Mouse (Mus musculus) kidney, postnatal 0 days (tissue): ENCODE results near the gene Sytl1. TPM values are rescaled to one million over a fixed set of nuclear protein-coding genes. Genes with fewer than 3 reads are reported as not detected.

Source experiments
- ATAC-seq: fragments of 200-750 bp; cut with Nextera tagmentation; replicated peaks from 2 replicates; pipeline ENCODE4 v1.8.0; 2017; ENCODE audit warnings: low read depth, moderate number of reproducible peaks, moderate TSS enrichment, moderate library complexity; ENCODE audit not compliant: low FRiP score
- DNase-seq: peaks from one replicate; pipeline ENCODE4 v3.0.0-alpha.2; 2016; ENCODE audit warnings: low spot score
- H3K27ac ChIP-seq: fragments of 300-500 bp; sonication (generic); 2 replicates; pipeline ENCODE4 v1.5.1; 2014; ENCODE audit warnings: mild to moderate bottlenecking
- H3K27me3 ChIP-seq: fragments of 300-500 bp; sonication (generic); 2 replicates; pipeline ENCODE4 v1.6.1; 2014; ENCODE audit warnings: low read length, mixed read lengths; ENCODE audit not compliant: insufficient read depth
- H3K36me3 ChIP-seq: fragments of 300-500 bp; sonication (generic); 2 replicates; pipeline ENCODE4 v1.6.1; 2014; ENCODE audit warnings: low read length, mixed read lengths; ENCODE audit not compliant: insufficient read depth
- H3K4me1 ChIP-seq: fragments of 300-500 bp; sonication (generic); replicated peaks from 2 replicates; pipeline ENCODE4 v1.6.1; 2014; ENCODE audit warnings: antibody characterized with exemption, low read length, mixed read lengths; ENCODE audit not compliant: insufficient read depth
- H3K4me2 ChIP-seq: fragments of 300-500 bp; sonication (generic); 2 replicates; pipeline ENCODE4 v1.6.1; 2014; ENCODE audit warnings: mild to moderate bottlenecking, low read length, moderate library complexity, mixed read lengths
- H3K4me3 ChIP-seq: fragments of 300-500 bp; sonication (generic); replicated peaks from 2 replicates; pipeline ENCODE4 v1.5.1; 2014; ENCODE audit warnings: low read depth, low read length
- H3K9ac ChIP-seq: fragments of 300-500 bp; sonication (generic); 2 replicates; pipeline ENCODE4 v1.6.1; 2014; ENCODE audit warnings: low read depth, low read length
- H3K9me3 ChIP-seq: fragments of 300-500 bp; sonication (generic); replicated peaks from 2 replicates; pipeline ENCODE4 v1.6.1; 2016; ENCODE audit warnings: low read length, inconsistent platforms, mixed read lengths
- CTCF ChIP-seq: IDR thresholded peaks from 2 replicates; pipeline ENCODE4 v1.5.1; 2016; ENCODE audit warnings: antibody characterized with exemption, low read depth, mild to moderate bottlenecking, moderate library complexity
- WGBS: fragments of 180-500 bp; shearing (Covaris S2); extraction: QIAGEN DNeasy Blood & Tissue Kit; methylation state at CpG from one replicate; pipeline ENCODE4 v1.1.7; 2014; 5-methylcytosine and 5-hydroxymethylcytosine counted together
- polyA plus RNA-seq: library from polyadenylated mRNA; unstranded; fragments of >200 nt; fragmentation: Nextera tagmentation; extraction: Ambion mirVana; gene quantifications from 2 replicates; pipeline ENCODE4 v1.2.1, GENCODE M21; 2015

Sytl1 gene
- polyA plus RNA-seq, 1 experiment from 2014 or later, result 2.8 TPM

DNA sequence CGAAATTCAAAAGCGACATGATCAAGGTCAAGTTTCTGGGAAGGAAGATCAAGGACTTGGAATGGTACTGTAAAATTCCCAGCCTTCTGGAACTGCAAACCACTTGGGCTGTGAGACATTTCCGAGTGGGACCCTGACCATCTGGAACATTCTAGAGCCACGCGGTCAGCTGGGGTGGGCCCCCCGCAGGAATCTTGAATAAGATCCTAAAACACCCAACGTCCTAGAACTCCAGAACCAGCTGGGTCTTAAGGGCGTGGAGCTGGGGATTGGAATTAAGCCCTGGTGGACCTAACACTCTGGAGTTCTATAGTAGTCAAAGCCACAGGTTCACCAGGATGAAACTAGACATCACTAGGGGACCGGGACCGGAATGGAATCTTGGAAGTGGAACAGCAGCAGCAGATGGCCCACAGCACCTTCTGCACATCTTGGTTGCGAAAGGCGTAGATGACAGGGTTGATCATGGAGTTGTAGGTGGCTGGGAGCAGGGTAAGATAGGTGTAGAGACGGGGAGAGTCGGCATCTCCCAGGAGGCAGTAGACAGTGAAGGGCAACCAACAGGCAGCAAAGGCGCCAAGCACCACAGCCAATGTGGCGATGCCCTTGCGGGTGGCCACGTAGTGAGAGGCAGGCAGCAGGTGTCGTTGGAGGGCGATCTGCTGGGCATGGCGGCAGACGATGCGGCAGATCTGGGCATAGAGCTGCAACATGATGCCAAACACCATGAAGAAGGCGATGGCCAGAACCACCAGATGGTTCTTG, 52.7 kb downstream of the Sytl1 start:
- Histone ChIP-seq H3K4me3 (no peak overlapping the region), H3K27ac (no peak overlapping the region), H3K36me3 (no peaks in the 10 kb centered on the region), H3K27me3 (no peaks in the 10 kb centered on the region), H3K9me3 (no peaks in the 10 kb centered on the region), H3K4me2 (no peak overlapping the region), H3K4me1 (peaks cover 12% of the 10 kb centered on the region; the same call in 1 of the 2 replicates), H3K9ac (no peak overlapping the region)
- WGBS, result 90% methylated on average over 24 of the region's 24 CpGs
- DNase-seq, result no peak
- no peak for ATAC-seq
- no peak for TF ChIP-seq CTCF

DNA sequence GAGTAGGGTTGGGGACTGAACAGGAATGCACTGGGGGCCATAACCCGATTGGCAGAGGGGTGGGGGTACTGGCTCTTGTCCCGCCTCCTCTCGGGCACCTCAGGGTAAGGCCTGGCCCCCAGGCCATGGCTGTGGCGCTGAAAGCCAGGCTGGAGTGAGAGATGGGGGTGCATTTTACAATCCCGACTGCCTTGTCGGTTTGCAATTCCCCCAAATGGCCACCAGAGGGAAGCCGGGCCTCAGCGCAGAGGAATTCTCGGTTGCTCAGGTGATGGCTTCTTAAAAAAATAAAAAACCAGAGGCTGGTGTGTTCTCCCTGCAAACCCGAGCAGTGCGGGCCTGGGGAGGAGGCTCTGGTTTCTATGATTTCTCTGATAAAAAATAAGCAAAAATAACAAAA, 53.5 kb downstream of the Sytl1 start:
- peak; percentile 92 for TF ChIP-seq CTCF
- ATAC-seq, result no peak
- Histone ChIP-seq H3K27ac (no peak overlapping the region), H3K36me3 (no peaks in the 10 kb centered on the region), H3K4me1 (peaks cover 12% of the 10 kb centered on the region; the same call in 1 of the 2 replicates), H3K4me3 (no peak overlapping the region), H3K9ac (no peak overlapping the region), H3K27me3 (no peaks in the 10 kb centered on the region), H3K4me2 (no peak overlapping the region), H3K9me3 (no peaks in the 10 kb centered on the region)
- peak; percentile 85 for DNase-seq
- 4% methylated on average over 11 of the region's 11 CpGs for WGBS

DNA sequence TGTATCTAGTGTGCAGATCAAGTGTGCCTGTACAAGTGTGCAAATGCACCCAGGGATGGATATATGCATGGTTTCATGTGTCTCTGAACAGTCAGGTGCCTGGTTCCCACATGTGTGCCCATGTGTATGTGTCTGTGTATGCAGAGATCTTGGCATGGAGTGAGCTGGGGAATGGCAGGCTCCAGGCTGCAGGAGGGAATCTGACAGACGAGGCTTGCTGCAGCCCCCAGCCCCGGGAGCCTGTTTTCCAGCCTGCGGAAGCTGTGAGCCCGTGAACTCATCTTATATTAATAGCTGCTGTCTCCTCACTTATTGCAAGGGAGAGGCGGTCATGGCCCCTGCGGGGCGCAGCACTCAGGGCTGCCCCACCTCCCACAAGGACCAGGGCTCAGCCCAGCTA, 58.5 kb downstream of the Sytl1 start:
- H3K4me1 ChIP-seq, result peaks cover 14% of the 10 kb centered on the region
- no peak overlapping the region for H3K4me3 ChIP-seq
- no peak overlapping the region for H3K4me2 ChIP-seq
- peak overlapping the region; percentile 42; the same call in 1 of the 2 replicates for H3K27ac ChIP-seq
- 0 out of 2 replicates have a peak overlapping the region, but pooled peaks have one; percentile 8 for H3K9ac ChIP-seq
- DNase-seq (no peak), ATAC-seq (no peak)
- no peak for TF ChIP-seq CTCF
- no peaks in the 10 kb centered on the region for H3K36me3 ChIP-seq
- no peaks in the 10 kb centered on the region for H3K27me3 ChIP-seq
- H3K9me3 ChIP-seq, result no peaks in the 10 kb centered on the region
- WGBS, result 19% methylated on average over 7 of the region's 7 CpGs

DNA sequence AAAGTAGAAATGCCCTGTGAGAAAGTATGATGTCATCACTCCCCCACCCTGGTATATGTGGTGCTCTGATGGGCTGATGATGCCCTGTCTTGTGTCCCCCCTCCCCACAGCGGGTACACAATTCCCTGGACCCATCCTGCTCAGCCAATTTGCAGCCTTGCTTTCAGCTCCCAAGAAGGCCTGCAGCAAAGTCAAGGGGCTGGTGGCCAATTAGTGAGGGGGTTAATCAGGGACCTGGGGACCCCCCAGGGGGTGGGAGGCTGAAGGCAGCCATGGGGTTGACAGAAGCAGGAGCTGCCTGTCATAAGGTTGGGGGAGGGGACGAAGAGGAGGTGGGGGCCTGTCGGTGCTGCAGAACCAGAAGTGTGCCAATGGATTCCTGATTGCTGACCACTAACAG, 59.3 kb downstream of the Sytl1 start:
- ATAC-seq, result no peak
- no peak overlapping the region for H3K4me3 ChIP-seq
- no peaks in the 10 kb centered on the region for H3K9me3 ChIP-seq
- H3K4me2 ChIP-seq, result no peak overlapping the region
- 69% methylated on average over 3 of the region's 3 CpGs for WGBS
- no peaks in the 10 kb centered on the region for H3K27me3 ChIP-seq
- no peak for DNase-seq
- no peak overlapping the region for H3K9ac ChIP-seq
- H3K4me1 ChIP-seq, result peaks cover 20% of the 10 kb centered on the region
- no peak overlapping the region for H3K27ac ChIP-seq
- TF ChIP-seq CTCF, result no peak
- no peaks in the 10 kb centered on the region for H3K36me3 ChIP-seq

Other genes with a start within 250 kb of the Sytl1 start
- 98.8 and 113 TPM in 2 replicates for gene Wasf2, start 132.6 kb downstream of the Sytl1 start, polyA plus RNA-seq
- 19.1 and 19.6 TPM in 2 replicates for gene Cd164l2, start 51.0 kb downstream of the Sytl1 start, polyA plus RNA-seq
- 0.11 and 0.54 TPM in 2 replicates for gene Gpr3, start 50.6 kb downstream of the Sytl1 start, polyA plus RNA-seq
- gene Map3k6, start 22.3 kb downstream of the Sytl1 start, polyA plus RNA-seq, result 3.4 and 4.2 TPM in 2 replicates
- 74.5 and 81.2 TPM in 2 replicates for gene Tmem222, start 14.7 kb upstream of the Sytl1 start, polyA plus RNA-seq
- gene Wdtc1, start 90.4 kb upstream of the Sytl1 start, polyA plus RNA-seq, result 9.9 and 11.2 TPM in 2 replicates
- gene Slc9a1, start 106.6 kb upstream of the Sytl1 start, polyA plus RNA-seq, result 5.7 and 7.1 TPM in 2 replicates
- gene Tent5b, start 217.0 kb upstream of the Sytl1 start, polyA plus RNA-seq, result 2.7 and 2.8 TPM in 2 replicates
- 1.4 and 1.5 TPM in 2 replicates for gene Trnp1, start 235.4 kb upstream of the Sytl1 start, polyA plus RNA-seq